Mouse (Mus musculus): ENCODE data around the gene St6galnac6.

DNA sequence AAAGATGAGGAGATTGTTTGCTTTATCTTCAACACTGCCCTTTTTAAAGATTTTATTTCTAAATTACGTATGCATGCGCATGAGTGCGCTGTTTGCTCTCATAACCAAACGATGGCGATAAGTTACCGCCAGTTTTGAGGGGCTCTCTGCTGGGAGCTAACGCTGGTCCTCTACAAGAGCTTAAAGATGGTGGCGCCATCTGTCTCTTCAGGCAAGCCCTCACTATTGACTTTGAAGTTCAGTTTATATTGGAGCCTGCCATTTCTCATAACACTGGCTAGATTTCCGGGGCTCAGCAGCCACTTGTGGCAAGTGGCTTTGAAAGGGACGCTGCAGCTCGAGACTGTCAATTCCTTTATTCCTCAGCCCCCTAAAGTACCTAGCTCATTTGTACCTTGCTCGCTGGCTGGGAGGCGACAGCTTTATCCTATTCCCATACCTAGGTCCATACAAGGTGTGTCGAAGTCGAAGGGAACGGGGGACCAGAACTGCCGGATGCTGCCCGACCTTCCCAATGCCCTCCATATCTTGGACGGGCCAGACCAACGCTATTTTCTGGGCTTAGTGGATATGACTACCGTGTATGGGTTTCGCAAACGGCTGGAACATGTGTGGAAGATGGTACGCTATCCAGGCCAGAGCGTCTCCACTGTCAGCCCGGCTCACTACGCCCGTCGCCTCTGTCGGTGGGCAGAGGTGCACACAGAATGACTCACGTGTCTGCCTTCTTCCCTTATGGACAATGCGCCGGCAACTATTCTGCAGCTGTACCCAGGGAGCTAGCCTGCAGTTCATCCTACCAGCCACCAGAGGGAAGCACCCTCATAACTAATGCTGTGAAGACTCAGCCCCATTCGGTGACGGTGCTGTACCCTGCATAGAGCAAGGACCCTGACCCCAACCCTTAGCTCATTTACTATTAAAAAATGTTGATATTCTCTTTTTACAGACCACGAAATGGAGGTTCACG lies 16.4 kb upstream of the St6galnac6 start:
- TF ChIP-seq POLR2A (IDR thresholded peaks at IDR 0.05; ENCODE audit: low read depth, low read length) (no peak; the same call in 1 of the 2 replicates), CTCF (IDR thresholded peaks at IDR 0.05; ENCODE audit: borderline replicate concordance, insufficient read depth, low read length) (peak; percentile 91)

Data from embryonic fibroblast, embryonic 13.5 days (primary cell).